Mouse (Mus musculus) layer of hippocampus, adult 9-11 months (tissue): ENCODE results near the gene Selenok.

ENCODE experiments used
- DNase-seq: peaks from one replicate; pipeline ENCODE4 v3.0.0; 2022

Selenok gene

DNA sequence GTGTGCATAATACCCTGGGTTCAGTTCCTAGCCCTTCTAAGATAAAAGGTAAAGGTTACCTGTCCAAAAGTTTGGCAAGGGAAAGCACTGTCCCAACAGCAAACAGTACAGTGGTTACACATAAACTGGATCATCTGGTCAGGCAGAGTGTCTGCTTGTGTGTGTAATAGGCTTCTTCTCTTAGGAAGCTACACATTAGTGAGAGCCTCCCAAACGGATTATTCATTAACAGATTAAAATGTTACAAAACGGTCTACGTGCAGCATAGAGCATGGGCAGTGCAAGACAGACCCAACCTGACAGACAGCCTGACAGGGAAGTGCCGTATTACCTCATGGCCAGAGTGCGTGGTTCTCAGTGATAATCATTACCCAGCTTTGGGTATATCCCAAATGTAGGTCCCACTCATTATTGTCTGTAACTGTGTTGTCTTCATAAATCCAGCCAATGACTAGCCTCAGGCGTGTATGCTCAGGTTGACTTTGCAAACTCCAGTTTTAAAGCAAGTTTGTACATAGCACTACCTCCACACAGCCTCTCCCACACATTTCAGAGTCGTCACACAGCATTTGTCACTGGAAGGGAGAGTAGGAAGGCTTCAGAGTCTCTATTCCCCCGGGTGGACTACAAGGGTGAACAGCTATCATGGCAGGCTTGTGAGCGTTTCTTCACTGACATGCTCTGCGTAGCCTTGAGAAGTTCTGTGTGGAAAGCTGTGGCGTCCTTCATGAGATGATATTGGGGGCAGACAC lies 28.1 kb downstream of the Selenok start:
- no peak for DNase-seq

DNA sequence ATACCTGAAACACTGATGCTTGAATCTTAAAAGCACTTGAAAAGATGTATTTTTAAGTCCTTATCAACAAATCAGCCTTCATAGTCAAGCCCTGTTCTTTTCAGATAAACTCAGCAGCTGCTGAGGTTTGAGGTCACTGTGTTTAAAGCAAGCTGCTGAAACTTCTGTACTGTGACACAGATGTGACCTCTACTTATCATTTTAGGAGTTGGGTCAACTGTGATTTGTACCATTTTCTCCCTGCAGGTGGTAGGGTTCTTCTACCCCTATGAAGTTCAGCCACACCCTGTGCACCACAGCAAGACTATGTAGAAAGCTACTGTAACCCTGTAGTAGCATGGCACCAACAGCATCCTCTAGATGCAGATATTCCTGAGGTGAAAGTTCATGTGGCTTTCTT lies 29.2 kb downstream of the Selenok start:
- no peak for DNase-seq

DNA sequence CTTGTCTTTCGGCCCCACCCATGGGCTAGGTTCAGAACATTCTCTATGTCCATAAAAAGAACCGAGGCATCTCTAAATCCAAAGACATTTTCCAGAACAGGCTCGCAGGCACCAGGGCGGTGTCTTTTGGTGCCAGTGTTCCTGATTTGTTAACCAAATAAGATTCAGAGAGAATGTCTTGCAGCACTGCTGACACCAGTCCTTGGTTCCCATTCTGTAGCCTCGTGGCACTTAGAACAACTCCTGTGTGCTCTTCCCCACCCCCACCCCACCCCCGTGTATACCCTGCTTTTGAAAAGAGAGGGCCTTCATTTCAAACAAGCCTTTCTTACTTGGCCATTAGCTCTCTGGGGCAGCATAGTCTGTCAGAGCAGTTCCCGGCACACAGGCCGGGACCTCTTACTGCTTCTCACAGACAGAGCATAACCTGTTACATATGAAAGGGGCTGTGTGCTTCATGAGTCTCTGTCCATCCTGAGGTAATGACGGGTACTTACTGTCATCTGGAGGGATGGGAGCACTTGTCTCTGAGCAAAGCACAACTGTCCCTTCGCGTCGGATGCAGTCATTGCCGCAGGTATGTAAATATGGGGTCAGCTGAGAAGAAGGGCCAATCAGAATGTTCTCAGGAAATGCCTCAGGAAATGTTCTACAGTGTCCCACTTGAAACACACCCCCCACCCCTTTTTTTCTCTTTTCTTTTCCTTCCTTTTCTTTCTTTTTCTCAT lies 30.8 kb downstream of the Selenok start:
- DNase-seq, result no peak

DNA sequence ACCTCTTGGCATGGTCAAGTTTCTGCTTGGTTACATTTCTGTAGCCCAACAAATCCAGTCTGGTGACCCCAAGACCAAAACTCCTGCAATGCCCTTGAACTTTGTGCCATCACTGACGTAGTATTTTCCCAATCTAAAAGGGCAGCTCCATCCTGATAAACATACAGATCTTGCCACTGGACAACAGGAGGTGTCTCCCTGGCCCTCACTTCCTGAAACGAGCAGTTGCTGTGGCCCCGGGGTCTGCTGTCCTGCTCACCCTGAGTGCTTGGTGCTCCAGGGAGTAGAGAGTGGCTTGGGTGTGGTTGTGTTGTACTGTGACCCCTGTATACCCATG lies 31.3 kb downstream of the Selenok start:
- no peak for DNase-seq

DNA sequence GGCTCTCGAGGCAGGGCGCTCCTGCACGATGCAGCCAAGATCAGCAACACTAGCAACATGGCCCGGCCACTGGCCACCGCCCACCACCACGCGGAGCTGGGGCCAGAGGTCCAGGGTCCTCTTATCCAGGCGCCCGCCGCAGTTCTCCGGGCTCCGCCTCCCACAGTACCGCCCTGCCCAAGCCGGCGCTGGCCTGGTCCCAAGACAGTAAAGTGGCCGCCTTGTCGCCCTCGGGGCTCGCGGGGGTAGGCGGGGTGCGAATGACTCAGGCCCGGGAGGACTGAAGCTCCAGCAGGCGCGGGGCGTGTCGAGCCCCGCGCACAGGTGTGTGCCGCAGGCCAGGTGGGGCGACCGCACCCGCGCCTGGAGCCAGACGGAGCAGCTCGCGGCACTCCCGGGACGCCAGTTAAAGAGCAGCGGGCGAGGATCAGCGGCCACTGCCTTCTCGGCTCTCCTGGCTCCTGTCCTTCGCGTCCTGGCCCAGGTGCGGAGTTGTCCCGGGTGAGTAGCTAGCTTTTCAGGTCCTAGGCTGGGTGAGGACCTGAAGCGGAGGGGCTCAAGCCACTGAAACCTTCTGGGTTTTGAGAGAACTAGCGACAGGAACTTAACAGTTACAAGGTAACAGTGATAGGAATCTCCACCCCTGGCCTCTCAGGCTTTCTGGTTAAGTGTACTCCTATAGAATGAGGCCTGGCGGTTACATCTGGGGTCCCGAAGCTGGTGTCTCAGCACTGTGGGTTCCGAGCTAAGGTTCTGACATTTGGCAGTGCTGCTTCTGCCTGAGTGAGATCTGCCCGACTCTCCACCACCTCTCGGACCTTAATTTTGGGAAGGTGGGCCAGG lies 40.8 kb downstream of the Selenok start, which contains the start of the genes Il17rb and Chdh:
Il17rb (minus strand) TSS at position 164 of the 843 bp plus-strand sequence.
Chdh (plus strand) TSS at position 291 of the 843 bp plus-strand sequence.
- DNase-seq, result peak; percentile 42

DNA sequence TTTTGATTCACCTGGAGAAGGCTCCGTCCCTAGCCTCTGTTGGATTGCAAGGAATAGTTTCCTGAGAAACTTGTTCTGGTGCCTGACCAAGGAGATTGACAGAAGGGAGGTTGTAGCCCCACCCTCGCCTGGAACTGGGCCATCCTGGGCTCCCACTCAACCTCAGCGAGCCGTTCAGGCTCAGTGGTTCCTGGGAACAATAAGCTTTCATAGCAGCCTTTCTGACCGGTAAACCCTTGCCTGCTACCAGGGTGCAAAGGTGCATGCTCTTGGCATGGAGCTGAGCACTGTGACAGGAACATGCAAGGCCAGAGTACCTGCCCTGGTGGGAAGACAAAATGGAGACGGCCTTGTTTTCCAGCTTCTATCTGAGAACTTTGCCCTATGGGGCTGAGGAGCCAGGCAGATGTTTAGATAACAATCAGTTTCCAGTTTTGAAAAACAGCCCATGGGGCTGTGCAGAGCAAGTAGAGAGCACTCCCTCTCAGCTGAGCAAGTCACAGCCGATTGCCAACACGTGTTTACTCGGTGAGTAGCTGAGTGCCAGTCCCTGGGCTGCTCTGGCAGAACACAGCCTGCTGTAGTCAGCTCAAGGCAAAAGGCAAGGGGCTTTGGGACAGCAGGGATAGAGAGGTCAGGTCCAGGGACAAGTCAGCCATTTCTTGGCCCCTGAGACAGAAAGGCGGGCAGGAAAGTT lies 41.9 kb downstream of the Selenok start:
- peak; percentile 59 for DNase-seq

DNA sequence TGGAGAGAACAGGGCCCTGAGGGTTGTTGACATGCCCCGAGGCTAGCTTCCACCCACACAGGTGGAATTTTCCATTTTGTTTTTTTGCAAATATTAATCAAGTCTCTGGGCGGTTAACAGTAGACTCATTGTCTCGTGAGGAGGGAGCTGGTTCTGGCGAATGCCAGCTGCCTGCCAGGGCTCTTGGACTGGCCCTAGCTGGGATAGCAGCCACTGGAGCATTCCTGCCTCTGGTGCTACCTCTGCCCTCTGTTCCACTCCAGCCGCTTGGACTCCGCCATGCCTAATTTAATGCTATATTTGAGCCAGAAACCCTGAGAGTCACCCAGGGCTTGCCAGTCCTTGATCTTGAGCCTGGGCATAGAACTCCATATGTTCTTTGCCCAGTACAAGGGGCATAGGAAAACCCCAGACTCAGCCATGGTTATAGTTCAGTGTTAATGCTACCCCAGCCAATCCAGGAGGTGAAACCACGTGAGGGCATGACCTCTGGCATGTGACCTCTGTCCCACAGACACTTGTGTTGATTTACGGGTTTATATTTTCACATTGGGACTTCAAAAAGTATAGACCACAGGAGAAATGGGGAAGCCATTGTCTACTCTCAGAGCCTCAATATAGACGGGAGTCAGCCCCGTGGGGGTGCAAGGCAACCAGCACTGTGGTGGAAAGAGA lies 43.9 kb downstream of the Selenok start:
- peak; percentile 68 for DNase-seq

DNA sequence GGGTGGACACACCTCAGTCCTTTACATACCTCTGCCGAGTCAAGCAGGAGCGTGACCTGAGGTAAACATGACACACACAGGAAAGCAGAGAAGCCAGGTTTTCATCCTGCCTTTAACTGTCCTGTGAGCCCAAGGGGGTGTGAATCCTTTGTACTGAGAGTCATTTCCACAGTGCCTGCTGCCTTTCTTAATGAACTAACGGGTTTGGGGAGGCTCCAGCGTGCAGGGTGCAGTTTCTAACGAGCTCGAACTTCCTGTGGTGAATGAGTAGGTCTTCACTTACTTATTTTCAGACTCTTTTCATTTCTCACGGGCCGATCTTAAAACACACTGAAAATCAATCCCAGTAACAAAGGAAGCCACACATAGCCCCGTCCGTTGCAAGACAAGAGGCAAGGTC lies 46.4 kb downstream of the Selenok start:
- DNase-seq, result no peak

DNA sequence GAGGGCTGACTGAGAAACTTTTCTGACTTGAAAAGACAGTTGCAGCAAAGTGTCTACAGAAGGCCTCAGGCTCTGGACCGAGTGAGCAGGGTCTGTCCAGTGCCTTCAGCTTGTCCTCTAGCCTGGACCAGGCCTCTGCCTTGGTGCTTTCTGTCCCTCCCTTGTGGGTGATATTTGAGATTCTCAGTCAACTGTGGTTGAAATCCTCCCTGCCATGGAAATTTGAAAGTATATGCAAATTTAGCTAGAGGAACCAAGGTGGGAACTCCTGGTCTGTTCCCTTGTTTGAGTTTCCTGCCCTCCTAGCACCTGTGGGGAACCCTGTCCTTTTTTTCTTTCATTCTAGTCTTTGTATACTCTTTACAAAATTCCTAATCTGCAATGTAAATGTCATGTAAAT lies 46.9 kb downstream of the Selenok start:
- DNase-seq, result no peak

DNA sequence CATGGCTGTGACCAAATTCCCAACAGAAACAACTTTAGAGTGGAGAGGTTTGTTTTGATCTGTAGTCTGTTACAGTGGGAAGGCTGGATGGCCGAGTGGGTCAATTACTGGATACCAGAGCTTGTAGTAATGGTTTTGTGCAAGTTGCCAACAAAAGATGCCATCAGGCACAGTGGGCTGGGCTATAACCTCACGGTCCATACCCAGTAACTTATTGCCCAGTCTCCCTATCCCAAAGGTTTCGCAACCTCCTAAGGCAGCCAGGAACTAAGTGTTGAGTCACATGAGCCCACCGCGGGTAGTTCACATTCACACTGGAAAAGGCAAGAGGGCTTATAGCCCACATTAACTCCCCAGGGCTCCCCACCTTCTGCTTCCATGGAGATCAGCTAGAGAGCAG lies 48.6 kb downstream of the Selenok start:
- DNase-seq, result no peak

DNA sequence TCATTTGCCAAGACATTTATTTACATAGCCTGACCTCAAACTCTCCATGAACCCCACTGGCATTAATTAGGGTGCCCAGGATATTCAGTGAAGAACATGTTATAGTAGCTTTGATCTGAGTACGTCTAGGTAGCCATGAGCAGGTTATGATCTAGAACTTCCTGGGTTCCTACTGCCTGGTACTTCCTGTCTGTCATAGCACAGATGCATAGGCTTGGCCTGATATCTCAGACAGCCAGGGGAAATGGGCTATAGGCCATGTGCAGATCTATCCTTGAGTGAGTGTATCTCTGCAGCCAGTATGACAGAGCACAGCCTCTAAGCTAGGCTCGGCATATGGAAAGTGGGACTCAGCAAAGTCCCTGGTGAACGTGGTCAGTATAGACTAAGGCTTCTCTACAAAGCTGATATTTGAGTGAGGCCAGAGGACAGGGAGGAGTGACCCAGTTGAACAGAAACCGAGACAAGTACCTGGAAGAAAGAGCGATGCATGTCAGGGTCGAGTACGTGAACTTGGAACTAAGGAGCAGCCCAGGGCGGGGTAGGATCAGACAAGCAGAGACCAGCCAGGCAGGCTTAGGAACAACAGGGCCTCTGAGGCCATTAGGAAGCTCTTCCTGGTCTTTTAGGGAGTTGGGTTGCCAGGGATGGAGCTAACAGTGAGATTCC lies 49.8 kb downstream of the Selenok start:
- no peak for DNase-seq

DNA sequence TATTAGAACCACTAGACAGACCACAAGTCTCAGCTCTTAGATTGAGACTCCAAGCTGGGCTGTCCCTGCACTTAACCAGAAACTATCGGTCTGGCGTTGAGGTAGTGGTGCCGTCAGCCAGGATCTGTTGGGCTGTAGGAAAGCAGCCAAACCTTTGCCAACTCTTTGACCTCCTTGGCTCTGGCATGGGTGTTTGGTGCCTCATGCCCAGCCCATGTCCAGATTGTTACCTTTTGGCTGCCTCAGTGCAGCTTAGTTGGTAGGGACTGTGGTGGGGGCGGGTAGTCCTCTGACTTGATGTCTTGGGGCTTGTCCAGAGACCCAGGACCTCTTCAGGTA lies 50.3 kb downstream of the Selenok start:
- DNase-seq, result no peak

DNA sequence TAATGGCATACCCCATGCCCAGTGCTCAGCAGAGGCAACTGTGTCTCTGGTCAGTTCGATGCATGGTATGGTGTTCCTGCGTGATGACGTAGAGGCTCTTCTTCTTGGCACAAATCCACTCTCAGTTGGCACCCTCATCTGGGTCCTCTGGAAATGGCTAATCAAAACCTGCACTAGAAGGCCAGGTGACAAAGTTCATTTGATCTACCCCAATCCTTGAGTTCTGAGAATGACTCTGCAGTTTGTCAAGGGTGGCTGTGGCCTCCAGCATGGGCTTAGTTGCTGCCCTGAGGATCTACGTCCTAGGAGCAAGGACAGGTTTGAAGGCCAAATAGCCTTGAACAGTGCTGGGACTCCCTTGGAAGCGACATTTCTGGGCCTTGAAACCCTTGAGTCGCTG lies 50.7 kb downstream of the Selenok start:
- DNase-seq, result no peak

DNA sequence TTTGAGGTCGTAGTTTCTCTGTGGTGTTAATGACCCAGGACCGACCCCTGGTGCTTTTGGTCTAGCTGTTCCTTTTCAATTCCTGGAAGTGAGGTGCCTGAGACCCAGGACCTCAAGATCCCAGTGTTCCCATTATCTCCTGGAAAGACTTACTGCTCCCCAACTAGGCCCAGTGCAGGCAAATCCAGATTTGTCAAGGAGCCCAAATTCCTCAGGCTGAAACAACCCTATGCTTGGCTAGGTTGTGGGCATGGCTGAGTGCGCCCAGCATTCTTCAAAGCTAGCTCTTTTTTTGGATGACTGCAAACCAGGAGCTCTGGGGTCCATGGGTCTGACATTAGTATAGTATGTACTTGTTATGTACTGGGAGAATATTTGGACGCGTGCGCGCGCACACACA lies 51.3 kb downstream of the Selenok start:
- DNase-seq, result no peak

DNA sequence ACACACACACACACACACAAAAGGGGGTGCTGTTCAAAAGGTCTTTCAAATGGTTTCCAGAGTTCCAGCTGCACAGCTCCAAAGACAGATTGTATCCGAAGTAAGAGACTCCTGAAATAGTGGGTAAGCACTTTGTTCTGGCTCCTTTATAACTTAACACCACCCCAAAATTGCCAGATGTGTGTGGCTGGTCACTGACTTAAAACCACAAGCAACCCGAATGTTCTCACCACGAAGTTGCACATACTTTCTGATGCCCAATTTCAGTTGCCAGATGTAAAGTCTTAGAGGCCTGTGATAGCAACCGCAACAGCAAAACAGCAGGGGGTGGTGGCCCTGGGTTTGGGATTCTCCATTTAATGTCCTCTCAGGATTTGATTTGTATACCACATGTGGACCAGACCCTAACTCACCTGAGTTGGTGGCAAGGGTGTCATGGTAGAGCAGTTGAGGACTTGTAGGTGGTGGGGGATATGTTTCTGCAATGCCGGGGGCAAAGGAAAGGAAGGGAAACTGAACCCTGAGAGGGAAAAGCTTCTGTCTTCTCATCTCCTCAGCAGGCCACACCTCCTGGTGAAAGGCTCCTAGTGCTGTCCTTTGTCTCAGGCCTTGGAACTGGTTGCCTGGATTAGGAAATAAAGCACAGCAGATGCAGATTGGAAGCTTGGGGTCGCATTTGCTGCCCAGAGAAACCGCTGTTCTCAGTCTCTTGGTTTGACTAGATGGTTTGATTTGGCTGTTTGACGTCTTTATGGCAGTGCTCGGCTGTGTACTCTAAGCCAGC lies 51.9 kb downstream of the Selenok start:
- no peak for DNase-seq

DNA sequence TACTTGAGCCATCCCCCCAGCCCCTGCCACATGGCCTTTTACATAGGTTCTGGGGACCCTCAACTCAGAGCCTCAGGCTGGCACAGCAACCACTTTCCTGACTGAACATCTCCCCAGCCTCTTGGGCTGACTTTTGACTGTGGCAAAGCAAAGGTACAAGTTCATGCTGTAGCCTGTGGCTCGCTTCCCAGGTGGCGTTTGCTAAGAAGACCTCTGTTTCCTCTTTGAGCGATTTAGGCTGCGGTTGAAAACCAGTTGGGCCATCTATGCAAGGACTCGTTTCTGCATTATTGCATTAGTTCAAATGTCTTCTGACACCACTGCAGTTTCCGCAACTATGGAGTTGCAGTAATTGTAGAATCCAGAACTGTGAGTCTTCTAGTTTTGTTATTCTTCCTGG lies 54.4 kb downstream of the Selenok start:
- DNase-seq, result no peak

DNA sequence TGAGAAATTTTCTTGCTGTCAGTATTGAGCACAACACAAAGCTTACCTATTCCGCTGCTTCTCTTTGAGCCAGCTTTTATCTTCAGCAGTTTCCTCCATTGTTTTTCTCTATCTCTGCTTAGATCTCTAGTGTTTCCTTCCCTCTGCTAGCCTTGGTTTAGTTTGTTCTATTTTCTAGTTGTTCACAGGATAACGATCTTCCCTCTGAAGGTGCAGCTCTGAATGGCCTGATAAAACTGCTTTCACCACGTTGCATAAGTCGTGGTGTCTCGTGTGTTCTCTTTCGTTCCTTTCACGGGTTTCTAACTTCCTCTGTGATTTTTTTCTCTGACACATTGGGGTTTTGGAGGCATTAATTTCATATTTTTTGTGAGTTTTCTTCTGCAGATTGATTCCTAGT lies 56.3 kb downstream of the Selenok start:
- no peak for DNase-seq
